ENCODE assay signal across 8 mouse cellular contexts in the genomic region with DNA sequence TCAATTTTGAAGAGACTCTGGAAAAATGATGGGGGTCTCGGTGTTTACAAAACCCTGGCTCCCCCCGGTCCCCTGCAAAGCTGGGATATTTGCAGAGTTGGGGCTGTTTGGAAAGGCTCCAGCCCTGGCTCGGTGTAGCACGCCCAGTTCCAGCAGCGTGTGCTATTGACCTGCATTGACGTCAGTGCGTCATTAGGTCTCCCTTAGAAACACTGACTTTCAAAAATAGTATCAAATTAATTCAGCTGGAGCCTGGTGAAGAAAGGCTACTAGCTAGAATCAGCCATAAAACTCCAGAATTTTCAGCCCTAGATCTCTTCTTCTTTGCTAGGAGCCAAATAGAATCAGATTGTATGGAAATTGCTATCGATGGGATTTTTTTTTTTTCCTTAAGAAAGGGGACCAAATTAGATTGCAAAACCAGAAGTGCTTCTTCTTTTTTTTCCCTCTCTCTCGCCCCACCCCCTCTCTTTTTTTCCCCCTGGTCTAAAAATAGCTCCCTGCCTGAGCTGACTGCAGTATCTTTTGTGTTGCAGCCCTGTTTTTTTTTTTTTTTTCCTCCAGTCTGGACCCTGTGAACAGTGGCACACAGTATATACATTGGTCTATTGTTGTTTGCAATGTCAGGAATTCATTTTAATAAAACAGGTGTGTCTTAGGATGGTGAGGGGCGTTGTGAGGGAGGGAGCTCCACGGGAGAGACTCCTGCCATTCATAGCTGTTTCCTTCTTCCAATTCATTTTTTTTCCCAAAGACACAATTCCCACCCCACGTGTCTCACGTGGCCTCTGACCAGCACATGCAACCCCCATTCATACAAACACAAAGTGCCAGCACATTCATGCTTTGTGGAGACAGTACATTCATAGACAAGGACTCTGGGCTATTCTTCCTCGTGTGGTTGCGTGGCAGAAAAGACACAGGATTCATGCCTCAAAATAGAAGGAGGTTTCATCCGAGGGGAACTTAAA.
A peak's percentile ranks its signal among the peaks of the same experiment; 100 is the strongest.
DNase-seq lines count a peak whose midpoint lies in the region; ATAC-seq lines count a peak whose summit lies in the region.

No protein-coding gene starts in this region.

- H3K27ac ChIP-seq in forebrain, embryonic 13.5 days: peak overlapping the region; percentile 94
- H3K27ac ChIP-seq in hindbrain, embryonic 16.5 days (ENCODE audit: low read depth, low read length): peak overlapping the region; percentile 88
- H3K27ac ChIP-seq in limb, embryonic 12.5 days: no peak overlapping the region
- peak overlapping the region; percentile 89 for H3K27ac ChIP-seq in midbrain, embryonic 15.5 days

- ATAC-seq in CD4-positive, CD25-positive, alpha-beta regulatory T cell, adult 4 months: peak; percentile 47
- ATAC-seq in forebrain, embryonic 13.5 days: peak; percentile 75
- peak; percentile 78 for ATAC-seq in hindbrain, embryonic 16.5 days
- no peak for ATAC-seq in limb, embryonic 12.5 days (ENCODE audit: insufficient number of reproducible peaks, insufficient read depth, low FRiP score, low TSS enrichment, low read depth)
- peak; percentile 85 for ATAC-seq in midbrain, embryonic 15.5 days (replicated peaks)

- peak; percentile 71 for DNase-seq in adrenal gland, postnatal 10 days
- DNase-seq in thymus, postnatal 4 days: no peak
- DNase-seq in urinary bladder, postnatal 10 days (ENCODE audit: low spot score): no peak

- H3K9me3 ChIP-seq in forebrain, embryonic 13.5 days (replicated peaks): no peaks in the 10 kb centered on the region
- H3K9me3 ChIP-seq in hindbrain, embryonic 16.5 days (ENCODE audit: control insufficient read depth, low read length): no peaks in the 10 kb centered on the region
- no peaks in the 10 kb centered on the region for H3K9me3 ChIP-seq in limb, embryonic 12.5 days
- no peaks in the 10 kb centered on the region for H3K9me3 ChIP-seq in midbrain, embryonic 15.5 days

- no peaks in the 10 kb centered on the region for H3K36me3 ChIP-seq in forebrain, embryonic 13.5 days (ENCODE audit: poor library complexity, severe bottlenecking)
- H3K36me3 ChIP-seq in hindbrain, embryonic 16.5 days (ENCODE audit: control insufficient read depth, insufficient read depth, low read length): no peaks in the 10 kb centered on the region
- no peaks in the 10 kb centered on the region for H3K36me3 ChIP-seq in limb, embryonic 12.5 days
- no peaks in the 10 kb centered on the region for H3K36me3 ChIP-seq in midbrain, embryonic 15.5 days (replicated peaks)

- peak overlapping the region; percentile 50 for H3K9ac ChIP-seq in forebrain, embryonic 13.5 days
- peak overlapping the region; percentile 59 for H3K9ac ChIP-seq in hindbrain, embryonic 16.5 days (ENCODE audit: low read depth, low read length)
- H3K9ac ChIP-seq in limb, embryonic 12.5 days (replicated peaks): no peak overlapping the region
- peak overlapping the region; percentile 42 for H3K9ac ChIP-seq in midbrain, embryonic 15.5 days

- peak overlapping the region; percentile 72 for H3K4me2 ChIP-seq in forebrain, embryonic 13.5 days
- peak overlapping the region; percentile 89 for H3K4me2 ChIP-seq in hindbrain, embryonic 16.5 days (ENCODE audit: low read length)
- H3K4me2 ChIP-seq in limb, embryonic 12.5 days: peak overlapping the region; percentile 66
- H3K4me2 ChIP-seq in midbrain, embryonic 15.5 days: peak overlapping the region; percentile 82

- no peaks in the 10 kb centered on the region for H3K27me3 ChIP-seq in forebrain, embryonic 13.5 days
- H3K27me3 ChIP-seq in hindbrain, embryonic 16.5 days (replicated peaks; ENCODE audit: control insufficient read depth, insufficient read depth, low read length): no peaks in the 10 kb centered on the region
- peaks cover 70% of the 10 kb centered on the region for H3K27me3 ChIP-seq in limb, embryonic 12.5 days
- no peaks in the 10 kb centered on the region for H3K27me3 ChIP-seq in midbrain, embryonic 15.5 days (replicated peaks)

- H3K4me3 ChIP-seq in forebrain, embryonic 13.5 days: peak overlapping the region; percentile 43
- H3K4me3 ChIP-seq in hindbrain, embryonic 16.5 days (ENCODE audit: low read length): peak overlapping the region; percentile 50
- peak overlapping the region; percentile 18 for H3K4me3 ChIP-seq in limb, embryonic 12.5 days (replicated peaks)
- peak overlapping the region; percentile 40 for H3K4me3 ChIP-seq in midbrain, embryonic 15.5 days

- WGBS in forebrain, embryonic 13.5 days: under 1% methylated on average over 16 of the region's 16 CpGs
- under 1% methylated on average over 16 of the region's 16 CpGs for WGBS in hindbrain, embryonic 16.5 days
- WGBS in limb, embryonic 12.5 days: 9% methylated on average over 16 of the region's 16 CpGs
- 2% methylated on average over 16 of the region's 16 CpGs for WGBS in midbrain, embryonic 15.5 days

- H3K4me1 ChIP-seq in forebrain, embryonic 13.5 days: peaks cover 61% of the 10 kb centered on the region
- peaks cover 38% of the 10 kb centered on the region for H3K4me1 ChIP-seq in hindbrain, embryonic 16.5 days (ENCODE audit: control insufficient read depth, insufficient read depth, low read depth, low read length)
- H3K4me1 ChIP-seq in limb, embryonic 12.5 days (replicated peaks): peaks cover 23% of the 10 kb centered on the region
- peaks cover 49% of the 10 kb centered on the region for H3K4me1 ChIP-seq in midbrain, embryonic 15.5 days
